Mouse (Mus musculus): ENCODE data around the gene Phox2a.

- TF ChIP-seq POLR2A (IDR thresholded peaks at IDR 0.05; ENCODE audit: low read depth, low read length) = no peak
- TF ChIP-seq CTCF (IDR thresholded peaks at IDR 0.05; ENCODE audit: borderline replicate concordance, insufficient read depth, low read length) = no peak
Observed at GRCm38 (mm10) chr7:101823758-101824630, 5.9 kb downstream of the Phox2a start.

Data from embryonic fibroblast, embryonic 13.5 days (primary cell).